Mouse (Mus musculus) bone marrow macrophage, adult 2 months (primary cell): ENCODE measurements around the gene Rassf2.

Experiments
- CTCF ChIP-seq: IDR thresholded peaks from 2 replicates; pipeline ENCODE4 v1.5.1; 2012; ENCODE audit warnings: low read depth, mild to moderate bottlenecking, low read length, moderate library complexity
- POLR2A ChIP-seq: IDR thresholded peaks from 2 replicates; pipeline ENCODE4 v1.6.1; 2012; ENCODE audit warnings: mild to moderate bottlenecking, low read depth, low read length, borderline replicate concordance

- no peak for TF ChIP-seq CTCF
- TF ChIP-seq POLR2A = no peak
These were observed 85.7 kb downstream of the Rassf2 start for GRCm38 (mm10) chr2:131944370-131944769.
